Mouse (Mus musculus): ENCODE data around the gene Ptrh1. TPM values are rescaled to one million over a fixed set of nuclear protein-coding genes. Genes with fewer than 3 reads are reported as not detected.

Gene Ptrh1
- polyA plus RNA-seq, 1 experiment: 1.1 TPM

Other genes starting within 250 kb of the Ptrh1 start
- 6.3 and 15.4 TPM in 2 replicates for gene Fam102a, start 240.5 kb upstream of the Ptrh1 start, polyA plus RNA-seq (2012; ENCODE audit: insufficient read depth, insufficient read length, missing spikeins)
- 31.2 and 37.5 TPM in 2 replicates for gene Dpm2, start 204.9 kb upstream of the Ptrh1 start, polyA plus RNA-seq (2012; ENCODE audit: insufficient read depth, insufficient read length, missing spikeins)
- not detected in 2 replicates for gene Pip5kl1, start 201.0 kb upstream of the Ptrh1 start, polyA plus RNA-seq (2012; ENCODE audit: insufficient read depth, insufficient read length, missing spikeins)
- gene 9430097D07Rik, start 200.1 kb upstream of the Ptrh1 start, polyA plus RNA-seq (2012; ENCODE audit: insufficient read depth, insufficient read length, missing spikeins): not detected in 2 replicates
- 2.4 and 3.0 TPM in 2 replicates for gene St6galnac4, start 188.7 kb upstream of the Ptrh1 start, polyA plus RNA-seq (2012; ENCODE audit: insufficient read depth, insufficient read length, missing spikeins)
- 79.5 and 87.3 TPM in 2 replicates for gene St6galnac6, start 176.1 kb upstream of the Ptrh1 start, polyA plus RNA-seq (2012; ENCODE audit: insufficient read depth, insufficient read length, missing spikeins)
- 87.5 and 109 TPM in 2 replicates for gene Ak1, start 154.0 kb upstream of the Ptrh1 start, polyA plus RNA-seq (2012; ENCODE audit: insufficient read depth, insufficient read length, missing spikeins)
- gene Eng, start 129.2 kb upstream of the Ptrh1 start, polyA plus RNA-seq (2012; ENCODE audit: insufficient read depth, insufficient read length, missing spikeins): 22.4 and 28.7 TPM in 2 replicates
- gene Fpgs, start 71.6 kb upstream of the Ptrh1 start, polyA plus RNA-seq (2012; ENCODE audit: insufficient read depth, insufficient read length, missing spikeins): 2.8 and 2.9 TPM in 2 replicates
- 27.3 and 27.6 TPM in 2 replicates for gene Cdk9, start 62.7 kb upstream of the Ptrh1 start, polyA plus RNA-seq (2012; ENCODE audit: insufficient read depth, insufficient read length, missing spikeins)
- 4.4 and 6.3 TPM in 2 replicates for gene Sh2d3c, start 54.7 kb upstream of the Ptrh1 start, polyA plus RNA-seq (2012; ENCODE audit: insufficient read depth, insufficient read length, missing spikeins)
- not detected in 2 replicates for gene 6330409D20Rik, start 34.8 kb upstream of the Ptrh1 start, polyA plus RNA-seq (2012; ENCODE audit: insufficient read depth, insufficient read length, missing spikeins)
- gene Tor2a, start 18.6 kb upstream of the Ptrh1 start, polyA plus RNA-seq (2012; ENCODE audit: insufficient read depth, insufficient read length, missing spikeins): 16.8 and 17.6 TPM in 2 replicates
- not detected in 2 replicates for gene Ttc16, start 153 bp upstream of the Ptrh1 start, polyA plus RNA-seq (2012; ENCODE audit: insufficient read depth, insufficient read length, missing spikeins)
- gene Cfap157, start 8.6 kb downstream of the Ptrh1 start, polyA plus RNA-seq (2012; ENCODE audit: insufficient read depth, insufficient read length, missing spikeins): not detected in 2 replicates
- 2.8 and 4.0 TPM in 2 replicates for gene Stxbp1, start 71.5 kb downstream of the Ptrh1 start, polyA plus RNA-seq (2012; ENCODE audit: insufficient read depth, insufficient read length, missing spikeins)
- gene Fam129b, start 100.3 kb downstream of the Ptrh1 start, polyA plus RNA-seq (2012; ENCODE audit: insufficient read depth, insufficient read length, missing spikeins): 4.9 and 5.9 TPM in 2 replicates
- 5.8 and 7.5 TPM in 2 replicates for gene Rpl12, start 185.8 kb downstream of the Ptrh1 start, polyA plus RNA-seq (2012; ENCODE audit: insufficient read depth, insufficient read length, missing spikeins)
- 6.6 and 13.1 TPM in 2 replicates for gene Lrsam1, start 185.8 kb downstream of the Ptrh1 start, polyA plus RNA-seq (2012; ENCODE audit: insufficient read depth, insufficient read length, missing spikeins)
- gene Slc2a8, start 206.3 kb downstream of the Ptrh1 start, polyA plus RNA-seq (2012; ENCODE audit: insufficient read depth, insufficient read length, missing spikeins): 13.1 and 15.2 TPM in 2 replicates